Mouse (Mus musculus) CH12.LX (cell line): ENCODE results near the gene Denr. TPM values are rescaled to one million over a fixed set of nuclear protein-coding genes. Genes with fewer than 3 reads are reported as not detected.

ENCODE experiments used
- DNase-seq: peaks from one replicate; pipeline ENCODE4 v3.0.0-alpha.2; 2013; ENCODE audit errors: extremely low read depth
- H3K27ac ChIP-seq: 2 replicates; pipeline ENCODE4 v1.5.1; 2012; ENCODE audit warnings: low read depth, mild to moderate bottlenecking, control low read depth, moderate library complexity; ENCODE audit not compliant: insufficient read depth
- H3K27me3 ChIP-seq: replicated peaks from 2 replicates; pipeline ENCODE3; 2012; ENCODE audit warnings: inconsistent platforms
- H3K36me3 ChIP-seq, 2 experiments: replicated peaks in 1 of 2; 2 replicates each; pipeline versions ENCODE3 to v1.6.1; 2012; ENCODE audit warnings: inconsistent platforms in 1 of 2, low read length in 1 of 2, mild to moderate bottlenecking in 1 of 2, mixed read lengths in 1 of 2, moderate library complexity in 1 of 2; ENCODE audit not compliant: control insufficient read depth in 1 of 2, insufficient read depth in 1 of 2
- H3K4me1 ChIP-seq, 2 experiments: 2 replicates each; pipeline ENCODE4 v1.6.1; 2012; ENCODE audit warnings: inconsistent platforms in 1 of 2, moderate library complexity in 1 of 2; ENCODE audit not compliant: insufficient read depth in 2 of 2, control insufficient read depth in 1 of 2
- H3K4me2 ChIP-seq: 2 replicates; pipeline ENCODE4 v1.6.1; 2012; ENCODE audit warnings: low read depth, mild to moderate bottlenecking, control low read depth; ENCODE audit not compliant: poor library complexity, insufficient read depth, severe bottlenecking
- H3K4me3 ChIP-seq, 3 experiments: fragments of 150-350 bp in 1 of 3; sonication (generic) in 1 of 3; replicated peaks in 1 of 3; 2 replicates each; pipeline versions ENCODE3 to v1.5.1; 2011 to 2012; ENCODE audit warnings: low read depth in 2 of 3, low read length in 2 of 3, mild to moderate bottlenecking in 2 of 3, moderate library complexity in 2 of 3, control low read depth in 1 of 3, improper control_type of control experiment in 1 of 3, inconsistent platforms in 1 of 3, mixed read lengths in 1 of 3; ENCODE audit not compliant: poor library complexity in 1 of 3
- H3K79me2 ChIP-seq: replicated peaks from 2 replicates; pipeline ENCODE4 v1.6.1; 2012; ENCODE audit warnings: mild to moderate bottlenecking, moderate library complexity; ENCODE audit not compliant: control insufficient read depth, poor library complexity, insufficient read depth, severe bottlenecking; ENCODE audit errors: extremely low read depth
- H3K9ac ChIP-seq: 2 replicates; pipeline ENCODE4 v1.6.1; 2012; ENCODE audit warnings: low read depth, mild to moderate bottlenecking, control low read depth, moderate library complexity; ENCODE audit not compliant: insufficient read depth
- H3K9me3 ChIP-seq: replicated peaks from 2 replicates; pipeline ENCODE3; 2012; ENCODE audit warnings: low read length, inconsistent platforms, mixed read lengths
- BHLHE40 ChIP-seq: IDR thresholded peaks from 2 replicates; pipeline ENCODE4 v1.6.1; 2011; ENCODE audit warnings: mild to moderate bottlenecking, low read depth, low read length, improper control_type of control experiment
- CHD1 ChIP-seq: IDR thresholded peaks from 2 replicates; pipeline ENCODE4 v1.6.1; 2012; ENCODE audit warnings: low read depth, low read length, improper control_type of control experiment, inconsistent platforms
- E2F4 ChIP-seq: IDR thresholded peaks from 2 replicates; pipeline ENCODE4 v1.6.1; 2011; ENCODE audit warnings: low read depth, low read length, improper control_type of control experiment; ENCODE audit not compliant: insufficient replicate concordance
- ELF1 ChIP-seq: IDR thresholded peaks from 2 replicates; pipeline ENCODE4 v1.6.1; 2014; ENCODE audit warnings: low read depth, mild to moderate bottlenecking, inconsistent platforms, low read length, improper control_type of control experiment
- EP300 ChIP-seq: IDR thresholded peaks from 2 replicates; pipeline ENCODE4 v1.6.1; 2011; ENCODE audit warnings: low read length, improper control_type of control experiment
- ETS1 ChIP-seq: conservative IDR thresholded peaks from 2 replicates; pipeline ENCODE4 v1.6.1; 2012; ENCODE audit warnings: low read depth, mild to moderate bottlenecking, inconsistent platforms, low read length, improper control_type of control experiment, moderate library complexity
- GABPA ChIP-seq: IDR thresholded peaks from 2 replicates; pipeline ENCODE4 v1.6.1; 2012; ENCODE audit warnings: low read depth, low read length, improper control_type of control experiment, inconsistent platforms; ENCODE audit not compliant: insufficient replicate concordance
- HCFC1 ChIP-seq: IDR thresholded peaks from 2 replicates; pipeline ENCODE4 v1.6.1; 2012; ENCODE audit warnings: low read depth, mild to moderate bottlenecking, inconsistent platforms, low read length, improper control_type of control experiment
- IRF4 ChIP-seq: IDR thresholded peaks from 2 replicates; pipeline ENCODE4 v1.6.1; 2014; ENCODE audit warnings: low read depth, mild to moderate bottlenecking, inconsistent platforms, low read length, improper control_type of control experiment
- JUN ChIP-seq: IDR thresholded peaks from 2 replicates; pipeline ENCODE4 v1.6.1; 2011; ENCODE audit warnings: low read depth, mild to moderate bottlenecking, low read length, improper control_type of control experiment, moderate library complexity; ENCODE audit not compliant: insufficient read depth
- KAT2A ChIP-seq: IDR thresholded peaks from 2 replicates; pipeline ENCODE4 v1.6.1; 2012; ENCODE audit warnings: low read length, improper control_type of control experiment, inconsistent platforms; ENCODE audit not compliant: insufficient replicate concordance
- MAFK ChIP-seq: IDR thresholded peaks from 2 replicates; pipeline ENCODE4 v1.6.1; 2011; ENCODE audit warnings: low read length, improper control_type of control experiment; ENCODE audit not compliant: insufficient replicate concordance
- MAX ChIP-seq: IDR thresholded peaks from 2 replicates; pipeline ENCODE4 v1.6.1; 2011; ENCODE audit warnings: low read length, improper control_type of control experiment
- MAZ ChIP-seq: IDR thresholded peaks from 2 replicates; pipeline ENCODE4 v1.6.1; 2012; ENCODE audit warnings: low read depth, mild to moderate bottlenecking, inconsistent platforms, low read length, improper control_type of control experiment, moderate library complexity
- MEF2A ChIP-seq: IDR thresholded peaks from 2 replicates; pipeline ENCODE4 v1.6.1; 2014; ENCODE audit warnings: low read depth, mild to moderate bottlenecking, inconsistent platforms, low read length, improper control_type of control experiment, borderline replicate concordance
- MXI1 ChIP-seq: IDR thresholded peaks from 2 replicates; pipeline ENCODE4 v1.6.1; 2011; ENCODE audit warnings: mild to moderate bottlenecking, low read depth, low read length, improper control_type of control experiment
- MYC ChIP-seq: IDR thresholded peaks from 2 replicates; pipeline ENCODE4 v1.6.1; 2011; ENCODE audit warnings: low read depth, mild to moderate bottlenecking, improper control_type of control experiment, low read length
- NRF1 ChIP-seq: IDR thresholded peaks from 2 replicates; pipeline ENCODE4 v1.6.1; 2014; ENCODE audit warnings: low read depth, mild to moderate bottlenecking, inconsistent platforms, low read length, improper control_type of control experiment, moderate library complexity
- POLR2A ChIP-seq: IDR thresholded peaks from 2 replicates; pipeline ENCODE4 v1.6.1; 2011; ENCODE audit warnings: low read depth, mild to moderate bottlenecking, improper control_type of control experiment, low read length
- POLR2AphosphoS2 ChIP-seq: IDR thresholded peaks from 2 replicates; pipeline ENCODE4 v1.6.1; 2011; ENCODE audit warnings: low read depth, low read length, improper control_type of control experiment
- RCOR1 ChIP-seq: conservative IDR thresholded peaks from 2 replicates; pipeline ENCODE4 v1.6.1; 2012; ENCODE audit warnings: low read depth, mild to moderate bottlenecking, inconsistent platforms, low read length, improper control_type of control experiment
- SIN3A ChIP-seq: IDR thresholded peaks from 2 replicates; pipeline ENCODE4 v1.6.1; 2012; ENCODE audit warnings: low read length, improper control_type of control experiment, inconsistent platforms
- TBP ChIP-seq: conservative IDR thresholded peaks from 2 replicates; pipeline ENCODE4 v1.6.1; 2011; ENCODE audit warnings: low read depth, low read length, improper control_type of control experiment
- TCF12 ChIP-seq: IDR thresholded peaks from 2 replicates; pipeline ENCODE4 v1.6.1; 2014; ENCODE audit warnings: low read depth, mild to moderate bottlenecking, inconsistent platforms, low read length, improper control_type of control experiment
- ZC3H11A ChIP-seq: IDR thresholded peaks from 2 replicates; pipeline ENCODE4 v1.6.1; 2012; ENCODE audit warnings: low read depth, mild to moderate bottlenecking, inconsistent platforms, low read length, improper control_type of control experiment
- ZKSCAN1 ChIP-seq: IDR thresholded peaks from 2 replicates; pipeline ENCODE4 v1.6.1; 2012; ENCODE audit warnings: low read depth, inconsistent platforms, low read length, improper control_type of control experiment, borderline replicate concordance
- ZMIZ1 ChIP-seq: IDR thresholded peaks from 2 replicates; pipeline ENCODE4 v1.6.1; 2012; ENCODE audit warnings: low read depth, mild to moderate bottlenecking, inconsistent platforms, low read length, improper control_type of control experiment
- ZNF384 ChIP-seq: IDR thresholded peaks from 2 replicates; pipeline ENCODE4 v1.6.1; 2012; ENCODE audit warnings: low read depth, low read length, improper control_type of control experiment, inconsistent platforms
- dilution Hi-C: fragments of 300-500 bp; cut with MboI; formaldehyde crosslinking; loops from 2 replicates; pipeline ENCODE4 v1.14.3; 2020; ENCODE audit warnings: low sequenced_read_pairs; ENCODE audit not compliant: extremely low pct_unique_long_range_greater_than_20kb, extremely low pct_ligation_motif_present
- in situ Hi-C: fragments of 300-500 bp; cut with MboI; formaldehyde crosslinking; loops from 3 replicates; pipeline ENCODE4 v1.14.3; 2019; ENCODE audit warnings: low sequenced_read_pairs, low pct_ligation_motif_present, low pct_unique_long_range_greater_than_20kb, mixed read lengths
- polyA plus RNA-seq: library from polyadenylated mRNA; unstranded; fragments of >175 nt; gene quantifications from 2 replicates; pipeline ENCODE4 v1.2.1, GENCODE M21; 2012; ENCODE audit warnings: low read depth; ENCODE audit not compliant: insufficient read length
- total RNA-seq, 2 experiments: library from RNA; depleted of rRNA; stranded (reverse); fragments of 300-350 nt in 1 of 2; fragments of >200 nt in 1 of 2; gene quantifications; 2 replicates each; pipeline ENCODE4 v1.2.3; 2012 to 2014

The Denr gene
- total and polyA plus RNA-seq, 3 experiments, result 80.9 to 423 (median 128) TPM

- Histone ChIP-seq H3K27ac (peak overlapping the region; percentile 73), H3K4me1 (peaks cover 23 to 49% of the 10 kb centered on the region in 2 experiments), H3K27me3 (no peaks in the 10 kb centered on the region), H3K4me2 (peak overlapping the region; percentile 13; the same call in 1 of the 2 replicates), H3K36me3 (peaks cover 0 to 10% of the 10 kb centered on the region in 2 experiments), H3K9me3 (no peaks in the 10 kb centered on the region), H3K9ac (peak overlapping the region; percentile 97), H3K4me3 (peak overlapping the region; percentile 63 to 96 (median 85)), H3K79me2 (peaks cover 44% of the 10 kb centered on the region)
- in situ Hi-C loops (no loop called here), dilution Hi-C loops (no loop called here)
- TF ChIP-seq BHLHE40, result peak; percentile 44
- TF ChIP-seq MEF2A, result no peak
- DNase-seq, result no peak
Observed at GRCm38 (mm10) chr5:123974179-123974485, 67.2 kb downstream of the Denr start.

GRCm38 (mm10) chr5:123974616-123975111 is 67.7 kb downstream of the Denr start:
- peaks cover 0 to 15% of the 10 kb centered on the region in 2 experiments for H3K36me3 ChIP-seq
- H3K4me1 ChIP-seq, result peaks cover 29 to 55% of the 10 kb centered on the region in 2 experiments
- peak overlapping the region; percentile 54 to 85 (median 57) for H3K4me3 ChIP-seq
- no peak for TF ChIP-seq GABPA
- no peak for TF ChIP-seq KAT2A
- TF ChIP-seq BHLHE40, result peak; percentile 83
- peak; percentile 93 for TF ChIP-seq TCF12
- no peak for TF ChIP-seq ZC3H11A
- TF ChIP-seq RCOR1, result peak; percentile 83
- 0 out of 2 replicates have a peak, but pooled peaks have one; percentile 11 for TF ChIP-seq POLR2AphosphoS2
- peak; percentile 64; the same call in 1 of the 2 replicates for TF ChIP-seq TBP
- peak; percentile 91 for TF ChIP-seq EP300
- peak; percentile 82 for TF ChIP-seq ETS1
- peak; percentile 48; the same call in 1 of the 2 replicates for TF ChIP-seq POLR2A
- TF ChIP-seq SIN3A, result peak; percentile 83; the same call in 1 of the 2 replicates
- TF ChIP-seq MAZ, result peak; percentile 77; the same call in 1 of the 2 replicates
- peak; percentile 40; the same call in 1 of the 2 replicates for TF ChIP-seq JUN
- peak; percentile 91 for TF ChIP-seq MEF2A
- TF ChIP-seq MYC, result peak; percentile 59
- TF ChIP-seq ZKSCAN1, result no peak
- peak; percentile 34; the same call in 1 of the 2 replicates for TF ChIP-seq MXI1
- no peak for TF ChIP-seq MAX
- TF ChIP-seq HCFC1, result peak; percentile 13; the same call in 1 of the 2 replicates
- TF ChIP-seq ZMIZ1, result no peak; the same call in 1 of the 2 replicates
- TF ChIP-seq NRF1, result no peak
- peak; percentile 98 for TF ChIP-seq CHD1
- TF ChIP-seq ZNF384, result peak; percentile 95
- TF ChIP-seq E2F4, result no peak
- peak; percentile 58; the same call in 1 of the 2 replicates for TF ChIP-seq ELF1
- TF ChIP-seq IRF4, result peak; percentile 97
- TF ChIP-seq MAFK, result 0 out of 2 replicates have a peak, but pooled peaks have one; percentile 56
- H3K27ac ChIP-seq, result peak overlapping the region; percentile 82
- H3K79me2 ChIP-seq, result peaks cover 49% of the 10 kb centered on the region
- H3K9ac ChIP-seq, result peak overlapping the region; percentile 97
- peak overlapping the region; percentile 95 for H3K4me2 ChIP-seq
- peak; percentile 92 for DNase-seq
- H3K9me3 ChIP-seq, result no peaks in the 10 kb centered on the region
- dilution Hi-C loops (no loop called here), in situ Hi-C loops (no loop called here)
- H3K27me3 ChIP-seq, result no peaks in the 10 kb centered on the region
